Mouse (Mus musculus): ENCODE data around the gene Olfr1046.
"Not testable (repeated sequence)": the region's sequence is repeated elsewhere in the genome, so short reads cannot be mapped to it uniquely, and the experiment has no call there.

The Olfr1046 gene

GRCm38 (mm10) chr2:86219214-86219613 is at the start of gene Olfr1046:
Olfr1046 (minus strand) TSS chr2:86219314.
- no peak for DNase-seq (ENCODE audit: low read depth, low spot score)

GRCm38 (mm10) chr2:86258228-86258627 is 39.1 kb upstream of the Olfr1046 start, which contains the start of gene Olfr1049:
Olfr1049 (minus strand) TSS chr2:86258328.
- not testable (repeated sequence) for DNase-seq (ENCODE audit: low read depth, low spot score)

GRCm38 (mm10) chr2:86240189-86240588 is 21.1 kb upstream of the Olfr1046 start, which contains the start of gene Olfr1048:
Olfr1048 (minus strand) TSS chr2:86240289.
- no peak for DNase-seq (ENCODE audit: low read depth, low spot score)

GRCm38 (mm10) chr2:86231301-86231700 is 12.2 kb upstream of the Olfr1046 start, which contains the start of gene Olfr1047:
Olfr1047 (minus strand) TSS chr2:86231401.
- DNase-seq (ENCODE audit: low read depth, low spot score) = no peak

GRCm38 (mm10) chr2:86202909-86203308 is 16.2 kb downstream of the Olfr1046 start, which contains the start of gene Olfr1045:
Olfr1045 (minus strand) TSS chr2:86203009.
- DNase-seq (ENCODE audit: low read depth, low spot score) = no peak

- DNase-seq (ENCODE audit: low read depth, low spot score) = no peak
Measured at GRCm38 (mm10) chr2:86195863-86196262, 23.3 kb downstream of the Olfr1046 start.

GRCm38 (mm10) chr2:86185583-86185982 is 33.5 kb downstream of the Olfr1046 start, which contains the start of gene Olfr52:
Olfr52 (minus strand) TSS chr2:86185683.
- no peak for DNase-seq (ENCODE audit: low read depth, low spot score)

- DNase-seq (ENCODE audit: low read depth, low spot score) = no peak
Measured at GRCm38 (mm10) chr2:86179950-86180349, 39.2 kb downstream of the Olfr1046 start.

- DNase-seq (ENCODE audit: low read depth, low spot score) = no peak
Measured at GRCm38 (mm10) chr2:86177720-86178119, 41.4 kb downstream of the Olfr1046 start, which contains the start of gene Olfr1044. Olfr1044 (minus strand) TSS chr2:86177820.

GRCm38 (mm10) chr2:86175422-86175821 is 43.7 kb downstream of the Olfr1046 start:
- DNase-seq (ENCODE audit: low read depth, low spot score) = not testable (repeated sequence)

GRCm38 (mm10) chr2:86167422-86167821 is 51.7 kb downstream of the Olfr1046 start, which contains the start of gene Olfr1043:
Olfr1043 (minus strand) TSS chr2:86167522.
- DNase-seq (ENCODE audit: low read depth, low spot score) = no peak

All from CD4-positive helper T cell, adult 2 months (primary cell).